Mouse (Mus musculus) embryonic fibroblast, embryonic 13.5 days (primary cell): ENCODE results near the gene Oscp1.

Experiments used
- CTCF ChIP-seq: IDR thresholded peaks from 2 replicates; pipeline ENCODE4 v1.5.1; 2011; ENCODE audit warnings: mild to moderate bottlenecking, control low read depth, low read length, moderate library complexity, borderline replicate concordance; ENCODE audit not compliant: insufficient read depth
- POLR2A ChIP-seq: IDR thresholded peaks from 2 replicates; pipeline ENCODE4 v1.6.1; 2011; ENCODE audit warnings: low read depth, mild to moderate bottlenecking, control low read depth, low read length, moderate library complexity

DNA sequence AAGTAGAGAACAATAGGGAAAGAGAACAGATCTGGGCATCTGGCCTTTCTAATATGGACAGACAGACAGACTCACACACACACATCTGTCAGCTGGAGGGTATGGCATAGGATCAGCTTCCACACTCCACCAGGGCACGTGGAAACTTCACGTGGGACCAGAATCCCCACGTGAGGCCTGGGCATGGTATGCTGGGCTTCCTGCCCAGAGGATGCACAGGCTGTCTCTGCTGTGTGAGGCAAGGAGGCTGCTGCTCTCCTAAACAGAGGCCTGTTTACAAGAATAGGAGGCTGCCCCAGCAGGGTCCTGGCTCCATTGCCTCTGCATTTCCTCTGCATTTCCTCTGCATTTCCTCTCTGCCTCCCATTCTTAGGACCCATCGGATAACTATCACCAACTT is 76.3 kb downstream of the Oscp1 start:
- no peak for TF ChIP-seq CTCF
- TF ChIP-seq POLR2A = no peak
